Mouse (Mus musculus): ENCODE results near the gene Mical2. TPM values are rescaled to one million over a fixed set of nuclear protein-coding genes. Genes with fewer than 3 reads are reported as not detected.
A peak's percentile ranks its signal among the peaks of the same experiment; 100 is the strongest.

Mical2 gene
- polyA plus RNA-seq, 1 experiment from 2014 or later: 0.96 TPM

DNA sequence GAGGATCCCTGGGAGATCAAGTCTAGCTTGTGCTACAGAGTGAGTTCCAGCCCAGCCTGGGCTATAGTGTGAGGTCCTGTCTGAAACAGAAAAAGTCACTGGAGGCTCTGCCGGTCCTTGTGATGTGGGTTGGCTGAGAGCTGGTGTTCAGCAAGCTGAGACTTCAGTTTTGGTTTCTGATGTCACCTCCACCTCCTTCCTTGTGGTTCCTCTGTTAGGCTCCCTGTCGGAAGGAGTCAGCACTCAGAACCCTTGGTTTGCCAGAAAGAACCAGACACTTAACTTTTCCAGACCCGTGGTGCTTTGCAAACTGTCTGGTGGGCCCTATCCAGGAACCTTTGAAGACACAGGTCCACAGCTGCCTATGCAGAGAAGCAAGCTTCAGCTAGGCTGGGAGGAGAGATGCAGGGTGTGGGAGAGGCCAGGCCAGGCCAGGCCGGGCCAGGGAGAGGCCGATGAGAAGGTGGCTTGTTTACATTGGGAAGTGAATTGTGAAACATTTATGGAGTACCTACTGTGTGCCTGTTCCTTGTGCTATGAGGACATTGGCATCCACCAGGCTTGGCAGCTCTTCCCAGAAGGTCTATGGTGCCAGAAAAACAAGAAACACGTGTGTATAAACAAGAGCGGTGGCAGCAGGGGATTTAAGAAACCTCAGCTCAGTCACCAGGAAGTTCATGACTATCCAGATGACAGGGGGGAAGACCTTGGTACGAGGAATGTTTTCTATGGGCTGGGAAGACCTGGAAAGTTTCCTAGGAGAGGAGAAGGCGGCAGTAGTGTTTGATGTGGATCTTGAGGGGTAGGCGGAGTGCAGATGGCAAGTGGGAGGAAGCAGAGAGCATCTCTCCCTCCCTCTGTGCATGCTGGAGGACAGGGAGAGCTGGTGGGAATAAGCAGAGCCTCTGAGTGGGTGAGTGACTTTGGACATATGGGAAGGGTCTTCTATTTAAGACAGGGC lies 13.4 kb downstream of the Mical2 start:
- no peak for DNase-seq (ENCODE audit: low spot score)
- H3K27ac ChIP-seq: no peak overlapping the region
- WGBS: 70% methylated on average over 10 of the region's 10 CpGs

DNA sequence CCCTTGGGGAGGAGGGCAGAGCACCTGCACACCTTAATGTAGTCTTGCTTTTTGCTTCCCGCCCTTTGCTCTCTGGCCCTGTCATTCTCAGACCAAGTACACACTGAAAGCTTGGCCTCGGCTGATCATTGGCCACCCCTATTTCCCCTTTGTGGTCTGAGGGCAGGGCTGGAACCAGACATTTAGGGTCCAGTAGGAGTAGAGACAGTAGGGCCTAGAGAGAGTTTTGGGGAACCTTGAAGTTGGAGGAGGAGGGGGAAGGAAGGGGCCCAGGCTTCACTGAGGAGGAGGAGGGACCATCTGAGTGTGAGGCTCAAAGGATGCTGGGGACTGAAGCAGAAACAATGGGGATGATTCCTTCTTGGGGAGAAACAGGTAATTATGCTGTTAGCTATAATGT lies 15.1 kb downstream of the Mical2 start:
- WGBS: 93% methylated on average over 2 of the region's 2 CpGs
- Histone ChIP-seq H3K4me3 (no peak overlapping the region), H3K27me3 (ENCODE audit: low read depth, poor library complexity, severe bottlenecking) (no peaks in the 10 kb centered on the region), H3K36me3 (no peaks in the 10 kb centered on the region), H3K9me3 (replicated peaks) (no peaks in the 10 kb centered on the region), H3K27ac (no peak overlapping the region), H3K4me1 (peaks cover 14% of the 10 kb centered on the region; the same call in 1 of the 2 replicates)
- DNase-seq (ENCODE audit: low spot score): no peak

More for the DNA sequence above, 13.4 kb downstream of the Mical2 start:
- Histone ChIP-seq H3K27me3 (ENCODE audit: low read depth, poor library complexity, severe bottlenecking) (no peaks in the 10 kb centered on the region), H3K36me3 (no peaks in the 10 kb centered on the region), H3K4me3 (no peak overlapping the region), H3K9me3 (replicated peaks) (no peaks in the 10 kb centered on the region), H3K4me1 (peaks cover 21% of the 10 kb centered on the region)

DNA sequence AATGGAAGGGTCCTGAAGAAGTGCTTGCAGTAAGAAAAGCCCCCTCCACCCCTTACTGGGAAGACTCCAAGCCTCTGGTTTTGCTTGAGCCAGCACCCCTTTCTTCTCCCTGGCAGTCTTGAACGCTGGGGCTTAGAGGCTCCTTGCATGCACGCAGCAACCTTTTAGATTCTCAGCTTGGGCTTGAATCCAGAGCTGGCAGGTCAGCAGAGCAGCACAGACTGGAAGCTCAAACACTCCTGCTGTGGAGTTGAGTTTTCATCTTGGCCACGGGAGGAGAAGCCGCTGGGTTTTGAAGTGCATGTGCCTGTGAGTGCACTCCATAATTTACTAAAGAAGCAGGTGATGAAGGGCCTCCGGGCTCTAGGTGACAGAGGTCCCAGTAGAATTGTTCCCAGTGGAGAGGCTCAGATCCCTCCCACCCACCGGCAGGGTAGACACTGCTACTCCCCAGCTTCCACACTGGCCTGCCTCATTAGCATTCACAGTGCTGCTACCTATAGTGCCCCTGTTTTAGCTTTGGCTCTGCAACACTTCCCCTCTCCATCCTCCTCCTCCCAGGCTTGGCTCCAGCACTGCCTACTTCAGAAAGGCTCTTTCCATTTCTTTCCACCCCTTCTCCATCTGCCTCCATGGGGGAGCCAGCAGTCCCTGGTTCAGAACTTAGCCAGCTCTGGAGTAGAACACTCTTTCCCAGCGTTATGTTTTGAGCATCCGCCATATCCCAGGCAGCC lies 15.7 kb downstream of the Mical2 start:
- Histone ChIP-seq H3K27me3 (ENCODE audit: low read depth, poor library complexity, severe bottlenecking) (no peaks in the 10 kb centered on the region), H3K4me3 (no peak overlapping the region), H3K9me3 (replicated peaks) (no peaks in the 10 kb centered on the region), H3K36me3 (no peaks in the 10 kb centered on the region), H3K4me1 (peaks cover 14% of the 10 kb centered on the region; the same call in 1 of the 2 replicates), H3K27ac (no peak overlapping the region)
- no peak for DNase-seq (ENCODE audit: low spot score)
- WGBS: 68% methylated on average over 8 of the region's 8 CpGs

DNA sequence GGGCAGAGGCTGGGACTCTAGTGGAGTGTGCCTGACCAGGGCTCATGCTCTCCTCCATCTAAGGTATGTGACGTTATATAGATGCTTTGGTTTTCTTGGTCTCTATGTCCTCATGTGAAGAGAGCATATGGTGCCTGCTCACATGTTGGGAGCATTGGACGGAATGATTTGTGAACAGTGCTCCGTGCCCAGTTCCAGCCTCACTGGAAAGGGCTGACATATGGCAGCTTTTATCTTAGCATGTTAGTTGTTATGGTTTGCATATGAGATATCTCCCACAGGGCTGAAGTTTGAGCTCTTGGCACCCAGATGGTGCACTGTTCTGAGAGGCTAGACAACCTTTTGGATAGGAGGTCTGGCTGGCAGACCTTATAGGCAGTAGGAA lies 16.3 kb downstream of the Mical2 start:
- no peak overlapping the region for H3K4me3 ChIP-seq
- H3K36me3 ChIP-seq: no peaks in the 10 kb centered on the region
- H3K27ac ChIP-seq: no peak overlapping the region
- H3K4me1 ChIP-seq: peaks cover 14% of the 10 kb centered on the region; the same call in 1 of the 2 replicates
- no peak for DNase-seq (ENCODE audit: low spot score)
- no peaks in the 10 kb centered on the region for H3K27me3 ChIP-seq (ENCODE audit: low read depth, poor library complexity, severe bottlenecking)
- no peaks in the 10 kb centered on the region for H3K9me3 ChIP-seq (replicated peaks)
- WGBS: 96% methylated on average over 3 of the region's 3 CpGs

DNA sequence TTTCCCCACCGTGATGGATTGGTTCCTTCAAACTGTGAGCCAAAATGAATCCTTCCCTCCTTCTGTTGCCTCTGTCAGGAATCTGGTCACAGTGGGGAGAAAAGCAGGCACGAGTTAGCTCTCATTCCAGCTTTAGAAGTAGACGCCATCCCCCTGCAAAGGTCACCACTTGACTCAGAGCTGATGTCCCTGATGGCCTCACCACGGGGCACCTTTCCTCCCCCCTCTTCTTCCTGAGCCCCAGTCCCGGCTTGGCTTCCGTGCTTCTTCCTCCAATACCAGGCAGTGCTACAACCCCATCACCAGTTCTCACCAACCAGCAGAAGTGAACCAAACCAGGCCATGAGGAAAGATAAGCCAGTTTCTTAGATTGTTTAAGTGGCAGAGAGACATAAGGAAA lies 16.9 kb downstream of the Mical2 start:
- Histone ChIP-seq H3K4me3 (no peak overlapping the region), H3K9me3 (replicated peaks) (no peaks in the 10 kb centered on the region), H3K27me3 (ENCODE audit: low read depth, poor library complexity, severe bottlenecking) (no peaks in the 10 kb centered on the region), H3K27ac (no peak overlapping the region), H3K4me1 (peaks cover 14% of the 10 kb centered on the region; the same call in 1 of the 2 replicates), H3K36me3 (no peaks in the 10 kb centered on the region)
- DNase-seq (ENCODE audit: low spot score): no peak
- WGBS: 83% methylated on average over 6 of the region's 6 CpGs

DNA sequence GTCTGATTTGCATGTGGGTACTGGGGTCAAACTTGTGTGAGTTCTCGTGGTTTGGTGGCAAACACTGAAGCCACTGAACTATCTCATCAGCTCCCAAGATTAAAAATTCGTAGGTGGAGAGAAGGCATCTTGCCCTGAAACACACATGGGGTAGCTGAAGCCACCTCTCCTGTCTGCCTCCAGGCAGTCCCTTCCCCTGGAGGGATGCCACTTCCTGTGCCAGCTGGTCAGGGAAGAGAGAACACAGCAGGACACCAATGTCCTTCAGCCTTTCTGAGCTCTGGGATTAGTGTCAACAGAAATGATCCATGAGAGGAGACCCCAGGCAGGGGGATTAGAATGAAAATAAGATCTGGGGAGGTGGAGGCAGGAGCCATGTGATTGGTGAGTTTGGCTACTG lies 18.4 kb downstream of the Mical2 start:
- 68% methylated on average over 2 of the region's 2 CpGs for whole genome bisulfite sequencing
- no peak for DNase-seq (ENCODE audit: low spot score)
- Histone ChIP-seq H3K36me3 (no peaks in the 10 kb centered on the region), H3K27me3 (ENCODE audit: low read depth, poor library complexity, severe bottlenecking) (no peaks in the 10 kb centered on the region), H3K4me1 (peaks cover 9% of the 10 kb centered on the region; the same call in 1 of the 2 replicates), H3K9me3 (replicated peaks) (no peaks in the 10 kb centered on the region), H3K4me3 (no peak overlapping the region), H3K27ac (no peak overlapping the region)

DNA sequence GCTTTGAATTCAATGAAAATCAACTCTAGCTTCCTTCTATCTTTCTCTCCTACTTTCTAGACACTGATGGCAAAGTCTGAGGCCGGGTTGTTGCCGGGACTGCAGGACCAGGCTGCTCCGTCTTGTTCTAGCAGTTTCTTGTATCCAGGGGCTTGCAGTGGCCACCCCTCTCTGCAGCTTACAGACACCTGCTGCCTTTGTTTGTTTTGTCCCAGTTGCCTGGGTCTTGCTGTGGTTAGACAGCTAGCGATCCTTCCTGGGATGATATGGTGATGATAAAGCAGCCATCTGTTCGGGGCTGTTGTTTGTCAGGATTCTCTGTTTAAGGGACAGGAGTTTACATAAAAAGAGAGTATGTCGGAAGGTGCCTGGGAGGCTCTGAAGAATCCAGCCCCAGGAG lies 19.0 kb downstream of the Mical2 start:
- Histone ChIP-seq H3K27me3 (ENCODE audit: low read depth, poor library complexity, severe bottlenecking) (no peaks in the 10 kb centered on the region), H3K4me3 (no peak overlapping the region), H3K27ac (no peak overlapping the region), H3K36me3 (no peaks in the 10 kb centered on the region), H3K4me1 (0 out of 2 replicates have a peak, but pooled peaks cover 6% of the 10 kb centered on the region), H3K9me3 (replicated peaks) (no peaks in the 10 kb centered on the region)
- DNase-seq (ENCODE audit: low spot score): no peak
- 50% methylated on average over 6 of the region's 6 CpGs for WGBS

DNA sequence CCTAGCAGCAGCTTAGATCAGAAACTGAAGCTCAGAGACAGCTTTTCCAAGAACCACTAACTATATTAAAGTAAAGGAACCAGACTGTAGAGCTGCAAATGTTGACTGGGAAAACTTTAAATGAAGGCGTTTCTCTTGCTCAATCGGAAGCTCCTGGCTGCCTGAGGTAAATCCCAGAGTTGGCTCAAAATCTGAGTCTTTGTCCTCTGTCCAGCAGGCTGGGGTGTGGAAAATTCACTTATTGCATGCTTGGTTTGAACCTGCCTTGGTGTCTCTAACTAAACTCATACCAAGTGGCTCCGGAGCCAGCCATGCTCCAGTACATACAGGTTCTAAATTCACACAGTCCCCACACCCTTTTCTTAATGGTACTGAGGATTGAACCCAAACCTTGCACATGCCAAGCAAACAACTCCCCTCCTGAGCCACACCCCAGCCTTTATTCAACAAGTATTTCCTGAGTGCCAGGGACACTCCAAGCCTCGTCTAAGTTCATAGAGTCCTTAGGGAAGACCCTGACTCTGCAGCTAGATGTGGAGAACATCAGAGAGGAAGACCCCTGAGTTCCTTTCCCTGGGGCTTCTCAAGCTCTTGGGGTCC lies 20.3 kb downstream of the Mical2 start:
- Histone ChIP-seq H3K27ac (no peak overlapping the region), H3K4me1 (0 out of 2 replicates have a peak, but pooled peaks cover 6% of the 10 kb centered on the region), H3K27me3 (ENCODE audit: low read depth, poor library complexity, severe bottlenecking) (no peaks in the 10 kb centered on the region), H3K9me3 (replicated peaks) (no peaks in the 10 kb centered on the region), H3K4me3 (no peak overlapping the region), H3K36me3 (no peaks in the 10 kb centered on the region)
- WGBS: 86% methylated on average over 4 of the region's 4 CpGs
- DNase-seq (ENCODE audit: low spot score): no peak

DNA sequence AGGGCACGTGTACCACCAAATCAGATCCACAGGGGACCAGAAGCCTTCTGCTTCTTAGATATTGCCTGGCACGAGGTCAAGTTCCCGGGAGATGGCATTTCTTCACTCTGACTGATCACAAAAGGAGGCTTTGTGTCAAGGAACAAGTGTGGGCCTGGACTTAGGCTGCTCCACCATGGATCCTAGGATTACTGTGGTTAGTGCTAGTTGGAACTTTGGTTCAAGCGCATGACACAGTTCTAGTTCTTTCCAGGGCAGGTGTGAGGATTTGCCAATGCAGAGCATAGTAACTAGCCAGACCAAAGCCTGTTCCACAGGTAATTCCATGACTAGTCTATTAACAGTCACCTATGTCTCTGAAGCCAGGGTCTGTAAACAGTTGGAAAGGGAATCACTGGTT lies 20.8 kb downstream of the Mical2 start:
- Histone ChIP-seq H3K4me3 (no peak overlapping the region), H3K9me3 (replicated peaks) (no peaks in the 10 kb centered on the region), H3K4me1 (peaks cover 5% of the 10 kb centered on the region; the same call in 1 of the 2 replicates), H3K36me3 (no peaks in the 10 kb centered on the region), H3K27me3 (ENCODE audit: low read depth, poor library complexity, severe bottlenecking) (no peaks in the 10 kb centered on the region), H3K27ac (no peak overlapping the region)
- no peak for DNase-seq (ENCODE audit: low spot score)
- 90% methylated on average over 4 of the region's 4 CpGs for WGBS

DNA sequence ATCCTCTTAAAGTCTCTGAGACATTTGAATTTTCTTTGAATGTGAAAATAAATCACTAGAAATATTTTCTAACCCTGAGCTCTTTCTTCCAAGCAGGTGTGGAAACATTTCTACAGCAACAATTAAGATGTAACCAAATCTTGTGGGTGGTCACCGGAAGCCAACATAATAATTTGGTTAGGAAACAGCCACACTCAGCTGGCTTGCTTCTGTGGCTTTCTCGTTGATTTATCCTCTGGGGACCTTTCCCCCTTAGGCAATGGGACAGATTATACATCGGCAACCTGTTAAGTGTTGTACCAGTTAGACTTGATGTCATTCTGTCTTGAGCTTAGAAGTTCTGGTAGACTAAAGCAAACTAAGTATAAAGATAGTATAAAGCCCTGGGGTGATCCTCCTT lies 22.2 kb downstream of the Mical2 start:
- Histone ChIP-seq H3K4me1 (peaks cover 15% of the 10 kb centered on the region), H3K27me3 (ENCODE audit: low read depth, poor library complexity, severe bottlenecking) (no peaks in the 10 kb centered on the region), H3K9me3 (replicated peaks) (no peaks in the 10 kb centered on the region), H3K4me3 (no peak overlapping the region), H3K27ac (no peak overlapping the region), H3K36me3 (no peaks in the 10 kb centered on the region)
- DNase-seq (ENCODE audit: low spot score): no peak
- WGBS: 75% methylated on average over 3 of the region's 3 CpGs

DNA sequence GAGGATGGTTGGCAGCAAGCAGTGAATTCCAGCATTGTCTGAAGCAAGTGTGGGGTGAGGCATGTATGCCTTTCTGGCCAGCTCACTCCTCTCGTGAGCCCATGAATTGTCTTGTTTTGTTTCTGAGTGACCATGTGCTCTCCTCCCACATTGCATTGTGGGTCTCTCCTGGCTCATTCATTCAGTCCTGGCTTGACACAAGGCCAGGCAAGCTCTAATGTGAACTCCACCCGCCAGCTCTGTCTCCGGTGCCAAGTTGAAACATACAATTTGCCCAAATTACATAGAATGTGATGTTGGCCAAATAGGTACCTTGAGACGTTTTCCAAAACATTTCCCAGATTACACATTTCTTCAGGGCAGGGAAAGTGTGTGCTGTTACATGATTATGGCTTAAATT lies 23.8 kb downstream of the Mical2 start:
- Histone ChIP-seq H3K27me3 (ENCODE audit: low read depth, poor library complexity, severe bottlenecking) (no peaks in the 10 kb centered on the region), H3K27ac (no peak overlapping the region), H3K9me3 (replicated peaks) (no peaks in the 10 kb centered on the region), H3K4me1 (peaks cover 15% of the 10 kb centered on the region), H3K36me3 (no peaks in the 10 kb centered on the region), H3K4me3 (no peak overlapping the region)
- 86% methylated on average over 4 of the region's 4 CpGs for WGBS
- DNase-seq (ENCODE audit: low spot score): no peak

DNA sequence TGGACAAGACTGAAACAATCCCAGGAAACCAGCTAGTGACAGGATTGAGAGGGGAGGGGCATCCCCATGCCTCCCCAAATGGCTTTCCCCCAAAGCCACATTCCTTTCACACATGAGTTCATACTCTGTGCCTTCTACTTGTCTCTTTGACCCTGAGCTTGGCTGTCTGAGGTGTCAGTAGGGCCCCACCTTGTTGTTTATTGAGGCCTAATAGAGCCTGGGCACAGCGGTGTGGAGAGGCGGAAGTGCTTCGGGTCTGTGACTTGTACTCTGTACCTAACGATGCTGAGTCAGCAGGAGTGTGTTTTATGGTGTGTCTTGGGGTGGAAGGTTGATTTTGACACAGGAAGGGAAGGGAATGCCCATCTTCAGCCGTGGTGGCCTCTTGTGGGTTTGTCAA lies 26.4 kb downstream of the Mical2 start:
- H3K9me3 ChIP-seq (replicated peaks): no peaks in the 10 kb centered on the region
- 0 out of 2 replicates have a peak overlapping the region, but pooled peaks have one; percentile 30 for H3K27ac ChIP-seq
- H3K4me1 ChIP-seq: peaks cover 15% of the 10 kb centered on the region
- WGBS: 53% methylated on average over 5 of the region's 5 CpGs
- H3K4me3 ChIP-seq: no peak overlapping the region
- no peak for DNase-seq (ENCODE audit: low spot score)
- H3K36me3 ChIP-seq: no peaks in the 10 kb centered on the region
- no peaks in the 10 kb centered on the region for H3K27me3 ChIP-seq (ENCODE audit: low read depth, poor library complexity, severe bottlenecking)

DNA sequence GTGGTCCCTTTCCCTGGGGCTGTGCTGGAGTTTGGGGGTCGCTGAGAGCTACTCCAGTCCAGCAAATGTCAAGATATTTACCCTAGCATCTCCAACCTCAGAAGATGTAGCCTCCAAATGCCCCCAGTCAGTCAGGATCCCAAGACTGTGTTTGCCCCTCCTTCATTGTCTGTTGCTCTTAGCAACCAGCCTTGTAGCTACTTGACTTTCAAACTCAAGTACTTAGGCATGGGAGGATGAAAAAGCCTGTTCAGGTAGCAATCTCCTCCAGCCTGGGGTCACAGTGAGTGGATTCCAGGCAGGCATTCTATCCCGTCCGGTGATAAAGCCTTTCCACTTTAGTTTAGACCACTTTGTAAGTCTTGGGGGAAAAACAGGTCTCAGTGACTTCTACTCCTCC lies 28.6 kb downstream of the Mical2 start:
- WGBS: 92% methylated on average over 3 of the region's 3 CpGs
- peaks cover 15% of the 10 kb centered on the region for H3K4me1 ChIP-seq
- H3K27ac ChIP-seq: no peak overlapping the region
- H3K36me3 ChIP-seq: no peaks in the 10 kb centered on the region
- H3K4me3 ChIP-seq: no peak overlapping the region
- no peaks in the 10 kb centered on the region for H3K9me3 ChIP-seq (replicated peaks)
- no peaks in the 10 kb centered on the region for H3K27me3 ChIP-seq (ENCODE audit: low read depth, poor library complexity, severe bottlenecking)
- DNase-seq (ENCODE audit: low spot score): no peak
